Comparison of ENCODE assay signal across 18 mouse cellular contexts in the genomic region with DNA sequence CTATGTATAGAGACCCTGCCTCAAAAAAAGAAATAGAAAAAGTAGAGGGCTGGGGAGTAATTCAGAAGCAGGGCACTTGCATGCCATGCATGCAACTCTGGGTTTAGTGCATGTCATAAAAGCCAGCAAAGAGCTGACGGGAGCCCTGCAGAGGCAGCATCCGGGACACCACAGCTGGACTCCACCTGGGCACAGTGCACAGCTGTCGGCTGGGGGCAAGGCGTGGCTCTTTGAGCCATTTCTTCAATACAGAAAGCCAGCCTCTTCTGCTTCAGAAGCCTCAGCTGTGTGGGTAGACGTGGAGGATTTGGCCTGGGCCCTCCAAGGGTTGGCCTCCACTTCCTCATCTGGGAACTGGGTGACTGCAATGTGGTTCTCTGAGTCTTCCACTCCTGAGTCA.
"Had no signal": no experiment of that assay in that cellular context is flagged by ENCODE, and none has a peak within 500 bp of the region (broad histone marks: within the 10 kb centered on the region; RNA-seq: fewer than 3 reads in every experiment).

No protein-coding gene starts in this region.

- DNase-seq: kidney, adult 2 months; kidney, postnatal 10 days; kidney, postnatal 36 days; layer of hippocampus, postnatal 36 days; liver, embryonic 13.5 days; lung, adult 2 months; lung, postnatal 14 days; lung, postnatal 4 days; retina, postnatal 1 day; right cerebral cortex, postnatal 25 days; spleen, adult 18-20 months had no signal

- H3K9ac ChIP-seq: kidney, embryonic 15.5 days; liver, embryonic 13.5 days; midbrain, embryonic 15.5 days; neural tube, embryonic 12.5 days; stomach, embryonic 15.5 days had no signal

- H3K4me3 ChIP-seq: kidney, embryonic 15.5 days; left cerebral cortex, adult 2 months; liver, embryonic 13.5 days; midbrain, embryonic 15.5 days; neural tube, embryonic 12.5 days; stomach, embryonic 15.5 days had no signal

- H3K9me3 ChIP-seq: kidney, embryonic 15.5 days; midbrain, embryonic 15.5 days; neural tube, embryonic 12.5 days; stomach, embryonic 15.5 days had no signal

- H3K27me3 ChIP-seq: kidney, embryonic 15.5 days; liver, embryonic 13.5 days; midbrain, embryonic 15.5 days; neural tube, embryonic 12.5 days; stomach, embryonic 15.5 days had no signal

- H3K4me2 ChIP-seq: kidney, embryonic 15.5 days; liver, embryonic 13.5 days; midbrain, embryonic 11.5 days; midbrain, embryonic 15.5 days; neural tube, embryonic 12.5 days; stomach, embryonic 15.5 days had no signal

- ATAC-seq: intestine, embryonic 16.5 days; midbrain, embryonic 15.5 days had no signal

- H3K27ac ChIP-seq: kidney, embryonic 15.5 days; left cerebral cortex, adult 2 months; liver, embryonic 13.5 days; midbrain, embryonic 15.5 days; neural tube, embryonic 12.5 days; stomach, embryonic 15.5 days had no signal
